Mouse (Mus musculus) heart, embryonic 15.5 days (tissue): ENCODE results near the gene Rnf214. TPM values are rescaled to one million over a fixed set of nuclear protein-coding genes. Genes with fewer than 3 reads are reported as not detected.

ENCODE experiments used
- microRNA-seq: library from miRNA; unstranded; fragments of <30 nt; microRNA quantifications from one replicate; pipeline ENCODE4, GENCODE M21; 2016
- polyA plus RNA-seq: library from polyadenylated mRNA; unstranded; fragments of >200 nt; fragmentation: Nextera tagmentation; extraction: Ambion mirVana; gene quantifications from 2 replicates; pipeline ENCODE4 v1.2.1, GENCODE M21; 2015

The Rnf214 gene
- polyA plus RNA-seq, 1 experiment from 2014 or later: 40.3 TPM

Small RNA genes within 50 kb of the gene (microRNA-seq; reads per million reads assigned to microRNA genes)
- not detected for gene Mir7087

Other genes with a start within 250 kb of the Rnf214 start
- 12.4 and 16.5 TPM in 2 replicates for gene Cep164, start 78.2 kb downstream of the Rnf214 start, polyA plus RNA-seq
- gene Bace1, start 68.3 kb downstream of the Rnf214 start, polyA plus RNA-seq: 18.2 and 24.5 TPM in 2 replicates
- 17.0 and 19.6 TPM in 2 replicates for gene Pcsk7, start 414 bp downstream of the Rnf214 start, polyA plus RNA-seq
- gene Tagln, start 29.1 kb upstream of the Rnf214 start, polyA plus RNA-seq: 90.8 and 117 TPM in 2 replicates
- gene Sidt2, start 48.3 kb upstream of the Rnf214 start, polyA plus RNA-seq: 31.4 and 41.7 TPM in 2 replicates
- gene Pafah1b2, start 105.8 kb upstream of the Rnf214 start, polyA plus RNA-seq: 105 and 124 TPM in 2 replicates
- 11.7 and 14.4 TPM in 2 replicates for gene Sik3, start 105.9 kb upstream of the Rnf214 start, polyA plus RNA-seq